Mouse (Mus musculus) A20 (cell line): ENCODE results near the gene Dlg5.

Experiments used
- DNase-seq: peaks from one replicate; pipeline ENCODE4 v3.0.0-alpha.2; 2011; ENCODE audit warnings: low read depth, low spot score

The Dlg5 gene

DNA sequence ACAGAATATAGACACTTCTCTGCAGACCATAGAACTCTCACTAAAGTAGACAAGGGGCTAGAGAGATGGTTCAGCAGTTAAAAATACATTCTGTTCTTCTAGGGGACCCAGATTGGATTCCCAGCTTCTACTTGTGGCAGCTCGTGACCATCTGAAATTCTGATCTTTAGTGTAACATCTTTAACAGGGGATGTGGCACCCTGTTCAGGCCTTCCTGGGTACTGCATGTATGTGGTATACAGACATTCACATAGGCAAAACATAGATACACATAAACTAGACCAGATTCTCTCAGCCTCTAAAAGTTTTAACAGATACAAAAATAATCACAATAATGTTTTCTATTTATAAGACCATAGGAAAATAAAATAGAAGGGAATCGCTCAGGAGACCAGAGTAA is 120.7 kb downstream of the Dlg5 start:
- no peak for DNase-seq

DNA sequence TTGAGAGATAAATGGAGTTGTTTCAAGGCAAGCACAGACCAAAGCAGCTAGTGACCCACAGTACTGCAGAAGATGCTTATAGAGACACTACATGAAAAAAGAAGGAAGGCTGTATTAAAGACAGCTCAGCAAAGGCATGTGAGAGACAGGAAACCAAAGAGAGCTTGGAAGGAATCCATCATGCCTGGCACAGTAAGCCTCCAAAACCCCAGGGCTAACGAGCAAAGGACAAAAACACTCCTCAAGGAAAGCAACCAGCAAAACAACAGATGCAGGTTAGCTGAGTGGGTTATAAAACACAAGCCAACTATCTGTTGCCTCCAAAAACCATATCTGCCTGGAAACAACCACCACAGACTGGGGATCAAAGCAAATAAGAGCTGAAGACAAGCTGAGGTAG is 121.5 kb downstream of the Dlg5 start:
- DNase-seq, result no peak

DNA sequence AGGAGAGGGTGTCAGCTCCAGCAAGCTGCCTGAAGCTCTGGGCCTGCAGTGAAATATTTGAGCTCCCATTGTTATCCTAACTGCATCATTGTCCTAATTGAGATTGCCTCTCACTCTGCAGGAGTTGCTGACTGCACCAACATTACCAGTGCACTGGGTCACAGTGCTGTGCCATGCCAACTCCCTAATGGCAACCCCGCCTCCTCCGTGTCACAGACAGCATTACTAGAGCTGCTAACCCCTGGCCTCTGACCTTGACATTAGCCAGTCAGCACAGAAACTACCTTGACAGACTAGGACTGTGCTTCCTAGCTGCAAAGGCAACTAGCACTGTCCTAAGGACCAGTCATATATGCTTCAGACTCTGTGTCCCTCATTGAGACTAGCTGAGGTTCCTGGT is 139.0 kb downstream of the Dlg5 start:
- DNase-seq, result no peak

DNA sequence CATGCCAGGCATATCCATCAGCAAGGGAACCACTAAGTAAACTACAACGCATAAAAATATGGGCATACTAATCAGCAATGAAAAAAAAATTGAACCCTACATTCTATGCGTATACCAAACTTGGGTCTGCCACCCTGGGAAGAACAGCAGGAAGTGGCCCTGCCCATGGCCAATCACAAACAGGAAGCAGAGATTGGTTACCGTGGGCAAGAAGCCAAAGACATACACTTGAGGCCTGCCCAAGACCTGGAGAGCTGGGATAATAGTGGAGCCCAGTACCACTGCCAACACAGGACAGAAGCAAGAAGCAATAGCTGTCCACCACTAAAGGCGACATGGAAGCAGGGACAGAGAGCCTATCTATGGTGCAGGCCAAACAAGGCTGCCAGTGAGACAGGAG is 146.9 kb downstream of the Dlg5 start:
- DNase-seq, result no peak

DNA sequence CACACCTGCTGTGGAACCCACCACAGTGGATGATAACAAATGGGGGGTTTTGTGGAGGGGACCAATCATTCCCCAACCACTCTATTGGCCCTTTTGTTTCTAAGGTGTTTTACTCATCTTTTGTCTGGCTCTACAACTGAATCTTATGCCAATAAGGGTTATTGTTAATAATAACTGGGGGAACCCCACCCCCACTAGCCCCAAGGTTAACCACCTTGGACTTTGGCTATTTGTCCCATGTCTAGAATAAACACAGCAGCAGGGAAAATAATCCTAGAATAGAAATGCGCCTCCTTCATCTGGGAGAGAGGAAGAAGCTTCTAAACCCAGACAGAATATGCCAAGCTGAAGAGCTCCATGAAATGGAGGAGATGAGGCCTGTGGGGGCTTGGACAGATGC is 151.1 kb downstream of the Dlg5 start:
- DNase-seq, result no peak

DNA sequence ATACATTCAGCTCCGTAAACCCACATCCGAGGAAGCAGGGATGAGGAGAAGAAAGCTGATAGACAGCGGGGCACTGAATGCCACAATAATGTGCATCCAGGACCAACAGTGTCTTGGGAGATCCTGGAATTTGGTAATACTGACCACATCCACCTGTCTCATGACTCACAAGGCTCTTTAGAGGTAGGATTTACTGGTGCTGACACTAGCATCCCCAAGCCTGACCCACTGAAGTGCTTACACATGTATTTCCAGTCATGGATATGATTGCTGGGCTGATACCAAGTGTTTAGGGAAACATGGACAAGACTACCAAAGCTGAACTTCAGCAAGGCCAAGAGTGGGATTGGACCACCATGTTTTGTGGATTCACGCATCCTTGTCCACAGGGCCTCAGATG is 152.5 kb downstream of the Dlg5 start:
- DNase-seq, result no peak

DNA sequence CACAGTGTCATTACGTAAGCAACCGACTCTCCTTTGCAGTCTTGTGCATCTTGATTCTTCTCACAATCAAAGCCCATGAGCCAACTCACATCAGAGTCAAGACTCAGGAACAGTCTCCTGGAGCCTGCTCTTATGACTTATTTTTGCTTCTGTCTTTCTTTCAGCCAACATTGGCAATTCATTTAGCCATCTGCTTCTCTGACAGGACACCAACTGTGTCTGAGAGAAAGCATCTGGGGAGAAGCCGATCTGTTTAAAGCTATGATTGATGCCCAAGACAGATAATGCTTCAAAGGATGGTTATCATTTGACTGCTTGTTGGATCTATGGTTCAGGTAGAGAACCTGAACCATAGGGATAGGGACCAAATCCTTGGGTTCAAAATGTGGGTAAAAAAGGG is 153.3 kb downstream of the Dlg5 start:
- DNase-seq, result no peak

DNA sequence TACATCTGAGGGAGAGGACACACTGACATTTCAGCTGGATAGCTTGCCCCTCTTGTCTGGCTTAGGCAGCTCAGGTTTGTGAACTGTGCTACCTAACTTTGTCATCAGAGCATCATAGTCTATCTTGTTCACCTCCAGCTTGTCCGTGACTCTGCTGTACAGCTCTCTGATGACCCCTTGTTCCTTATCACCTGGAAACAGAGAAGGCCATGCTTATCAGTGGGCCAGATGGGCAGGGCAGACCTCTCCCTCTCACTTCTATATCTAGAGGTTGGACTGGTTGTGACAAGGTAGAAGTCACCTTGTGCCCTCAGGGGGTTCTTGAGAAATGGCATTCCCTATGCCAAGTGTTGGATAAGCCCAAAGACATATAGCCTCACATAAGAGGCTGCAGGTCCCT is 154.9 kb downstream of the Dlg5 start:
- no peak for DNase-seq

DNA sequence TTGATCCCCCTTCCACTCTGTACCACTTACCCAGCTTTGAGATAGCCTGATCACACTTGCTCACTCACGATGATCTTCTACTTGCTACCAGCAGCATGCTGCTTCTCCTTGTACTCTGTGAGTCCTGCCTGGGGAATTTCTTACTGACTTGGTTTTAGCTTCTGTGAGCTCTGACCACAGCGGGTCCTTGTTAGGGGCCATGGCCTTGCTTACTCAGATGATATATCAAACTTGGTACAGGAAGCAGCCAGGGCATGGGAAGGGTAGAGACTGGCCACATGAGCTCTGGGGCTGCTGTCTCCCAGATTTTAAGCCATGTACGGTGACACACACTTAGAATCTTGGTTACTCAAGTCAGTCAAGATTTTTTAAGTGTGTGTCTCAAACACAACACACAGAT is 156.5 kb downstream of the Dlg5 start:
- DNase-seq, result no peak

DNA sequence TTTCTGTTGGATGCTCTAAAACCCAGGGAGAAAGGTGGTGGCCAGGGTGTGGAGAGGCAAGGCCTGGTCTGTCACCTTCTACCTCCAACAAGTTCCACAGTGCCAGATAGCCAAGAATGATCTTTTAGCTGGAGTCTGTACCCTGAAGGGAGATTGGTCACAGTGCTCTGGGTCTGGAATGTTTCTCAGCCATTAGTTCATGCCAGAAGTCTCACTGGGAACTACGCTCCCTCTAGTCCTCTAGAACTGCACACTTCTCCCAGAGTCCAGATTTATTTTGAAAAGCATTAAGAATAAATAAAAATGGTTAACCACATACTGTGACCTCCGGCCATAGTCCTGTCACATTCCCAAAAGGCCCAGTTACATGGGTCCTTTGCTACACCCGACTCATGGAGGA is 158.3 kb downstream of the Dlg5 start:
- DNase-seq, result no peak

DNA sequence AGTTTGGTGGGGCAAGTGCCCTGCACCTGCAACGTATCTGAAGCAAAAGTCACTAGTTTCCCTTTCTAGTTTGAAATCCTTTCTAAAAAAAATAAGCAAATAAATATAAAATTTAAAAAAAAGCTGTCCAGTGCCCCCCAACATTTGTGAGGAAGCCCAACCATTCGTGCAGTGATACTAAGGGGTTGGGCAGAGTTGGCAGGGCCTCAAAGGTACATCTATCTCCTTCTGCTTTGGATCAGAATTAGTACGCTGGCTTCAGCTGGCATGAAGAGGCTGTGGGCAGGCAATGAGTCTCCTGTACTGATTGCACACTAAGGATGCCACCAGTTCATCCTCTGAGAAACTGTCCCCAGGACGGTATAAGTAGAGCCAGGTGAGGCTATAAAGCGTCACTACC is 159.2 kb downstream of the Dlg5 start:
- no peak for DNase-seq
